Comparison of ENCODE assay signal across 16 mouse cellular contexts in the genomic region with DNA sequence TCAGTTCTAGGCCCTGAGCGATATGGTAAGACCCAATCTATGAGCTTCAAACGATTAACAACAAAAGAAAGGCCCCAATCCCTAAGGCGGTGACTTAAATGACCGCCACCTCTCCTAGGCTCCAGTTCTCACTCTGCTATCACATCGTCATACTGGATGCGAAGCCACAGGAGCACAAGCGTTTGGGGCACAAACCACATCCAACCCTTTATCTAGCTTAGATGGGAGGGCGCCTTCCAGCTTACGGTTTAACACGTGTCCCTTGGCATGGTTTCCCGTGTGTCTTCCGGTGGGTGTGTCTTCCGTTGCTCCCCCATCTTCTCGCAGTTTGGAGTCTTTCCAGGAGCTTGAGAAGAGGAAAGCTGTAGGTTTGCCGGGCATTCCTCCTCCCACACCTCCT.
DNase-seq lines count a peak whose midpoint lies in the region; ATAC-seq lines count a peak whose summit lies in the region.
"Had no signal": no experiment of that assay in that cellular context is flagged by ENCODE, and none has a peak within 500 bp of the region (broad histone marks: within the 10 kb centered on the region; RNA-seq: fewer than 3 reads in every experiment).

No protein-coding gene starts in this region.

- H3K27me3 ChIP-seq in kidney, embryonic 14.5 days (ENCODE audit: control insufficient read depth, insufficient read depth, low read length), result no peaks in the 10 kb centered on the region
- no peaks in the 10 kb centered on the region for H3K27me3 ChIP-seq in midbrain, embryonic 10.5 days (ENCODE audit: low read depth, poor library complexity, severe bottlenecking)
- H3K27me3 ChIP-seq: CH12.LX; embryonic facial prominence, embryonic 12.5 days; hindbrain, embryonic 12.5 days; liver, embryonic 12.5 days; neural tube, embryonic 12.5 days had no signal

- H3K4me3 ChIP-seq in kidney, embryonic 14.5 days (ENCODE audit: low read length), result no peak overlapping the region
- H3K4me3 ChIP-seq in midbrain, embryonic 10.5 days, result no peak overlapping the region
- H3K4me3 ChIP-seq: embryonic facial prominence, embryonic 12.5 days; forebrain, embryonic 10.5 days; hindbrain, embryonic 12.5 days; liver, embryonic 12.5 days; neural tube, embryonic 12.5 days had no signal

- no peaks in the 10 kb centered on the region for H3K9me3 ChIP-seq in kidney, embryonic 14.5 days (ENCODE audit: control insufficient read depth, low read length)
- H3K9me3 ChIP-seq in midbrain, embryonic 10.5 days (replicated peaks), result no peaks in the 10 kb centered on the region
- H3K9me3 ChIP-seq: embryonic facial prominence, embryonic 12.5 days; forebrain, embryonic 10.5 days; hindbrain, embryonic 12.5 days; liver, embryonic 12.5 days; neural tube, embryonic 12.5 days had no signal

- no peaks in the 10 kb centered on the region for H3K36me3 ChIP-seq in kidney, embryonic 14.5 days (ENCODE audit: control insufficient read depth, insufficient read depth, low read length)
- H3K36me3 ChIP-seq in midbrain, embryonic 10.5 days, result no peaks in the 10 kb centered on the region
- H3K36me3 ChIP-seq: embryonic facial prominence, embryonic 12.5 days; forebrain, embryonic 10.5 days; hindbrain, embryonic 12.5 days; liver, embryonic 12.5 days; neural tube, embryonic 12.5 days had no signal

- peak; percentile 24 for DNase-seq in kidney, adult 18-20 months
- peak; percentile 78 for DNase-seq in thymus, postnatal 0 days (ENCODE audit: low spot score)
- no peak for DNase-seq in thymus, postnatal 10 days (ENCODE audit: low spot score in 2 of 2)
- DNase-seq in R1 (ENCODE audit: low read depth, low spot score), result peak; percentile 95
- no peak for DNase-seq in left cerebral cortex, adult 9 months (ENCODE audit: low spot score in 2 of 2)
- no peak for DNase-seq in midbrain, embryonic 10.5 days (ENCODE audit: low spot score)
- DNase-seq: layer of hippocampus, adult 9-11 months; right cerebral cortex, postnatal 4 days had no signal

- H3K27ac ChIP-seq in kidney, embryonic 14.5 days (ENCODE audit: low read depth, low read length), result no peak overlapping the region
- no peak overlapping the region for H3K27ac ChIP-seq in midbrain, embryonic 10.5 days (replicated peaks)
- H3K27ac ChIP-seq: embryonic facial prominence, embryonic 12.5 days; forebrain, embryonic 10.5 days; hindbrain, embryonic 12.5 days; liver, embryonic 12.5 days; neural tube, embryonic 12.5 days had no signal

- H3K9ac ChIP-seq in kidney, embryonic 14.5 days (ENCODE audit: low read depth, low read length), result no peak overlapping the region
- H3K9ac ChIP-seq: embryonic facial prominence, embryonic 12.5 days; hindbrain, embryonic 12.5 days; liver, embryonic 12.5 days; neural tube, embryonic 12.5 days had no signal

- 82% methylated on average over 15 of the region's 15 CpGs for WGBS in kidney, embryonic 14.5 days
- WGBS in midbrain, embryonic 10.5 days, result 92% methylated on average over 15 of the region's 15 CpGs

- no peaks in the 10 kb centered on the region for H3K4me1 ChIP-seq in kidney, embryonic 14.5 days (ENCODE audit: control insufficient read depth, insufficient read depth, low read length)
- H3K4me1 ChIP-seq in midbrain, embryonic 10.5 days, result peaks cover 15% of the 10 kb centered on the region
- H3K4me1 ChIP-seq: liver, embryonic 12.5 days; neural tube, embryonic 12.5 days had no signal

- no peak; the same call in 1 of the 2 replicates for ATAC-seq in kidney, embryonic 14.5 days (ENCODE audit: low FRiP score, low TSS enrichment)
- ATAC-seq: intestine, embryonic 16.5 days; liver, embryonic 12.5 days had no signal

- no peak overlapping the region for H3K4me2 ChIP-seq in kidney, embryonic 14.5 days (replicated peaks; ENCODE audit: low read depth, low read length)
- H3K4me2 ChIP-seq: embryonic facial prominence, embryonic 12.5 days; hindbrain, embryonic 12.5 days; liver, embryonic 12.5 days; neural tube, embryonic 12.5 days had no signal

Comparison
In these comparisons a context has a peak if more than half of its experiments do, and no peak if none do; other contexts are left out.
1. DNase-seq: peak in kidney, adult 18-20 months (single experiment), thymus, postnatal 0 days (single experiment) and R1 (single experiment); none in thymus, postnatal 10 days (0 of 2), left cerebral cortex, adult 9 months (0 of 2) and midbrain, embryonic 10.5 days (single experiment).